Mouse (Mus musculus) stomach, adult 2 months (tissue): ENCODE data around the gene Pax3. TPM values are rescaled to one million over a fixed set of nuclear protein-coding genes. Genes with fewer than 3 reads are reported as not detected.

ENCODE experiments used
- polyA plus RNA-seq: library from polyadenylated mRNA; depleted of rRNA; stranded (reverse); fragments of >200 nt; gene quantifications from 2 replicates; pipeline ENCODE4 v1.2.3, GENCODE M21; 2012; rRNA removed

Pax3 gene
- not detected in 2 replicates for polyA plus RNA-seq

DNA sequence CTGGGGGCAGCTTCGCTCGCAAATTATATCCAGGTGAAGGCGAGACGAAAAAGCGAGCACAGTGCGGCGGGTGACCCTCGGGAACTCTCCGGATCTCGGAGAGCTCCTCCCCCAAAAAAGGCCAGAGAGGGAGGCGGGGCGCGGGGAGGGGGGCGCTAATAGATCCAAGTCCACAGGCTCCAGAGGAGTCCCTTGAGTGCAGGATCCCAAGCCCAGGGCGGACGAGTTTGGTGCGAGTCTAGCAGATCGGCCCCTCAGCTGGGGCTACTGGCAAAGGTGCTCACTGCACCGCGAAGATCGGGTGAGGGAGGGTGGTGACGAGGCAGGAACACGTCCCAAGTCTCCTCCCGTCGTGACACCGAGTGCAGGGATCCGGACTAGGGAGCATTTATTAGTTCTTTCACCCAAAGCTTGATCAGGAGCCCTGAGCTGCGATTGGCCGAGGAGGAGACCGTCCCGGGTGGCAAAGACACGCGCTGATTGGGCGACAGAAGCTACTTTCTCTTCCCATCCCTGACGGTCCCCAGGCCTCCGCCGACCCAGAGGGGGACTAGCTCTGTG is at the start of gene Pax3:
Pax3 (minus strand) TSS at position 384 of the 561 bp plus-strand sequence.

Other genes with a start within 250 kb of the Pax3 start
- gene Sgpp2, start 113.2 kb upstream of the Pax3 start, polyA plus RNA-seq = 16.5 and 16.7 TPM in 2 replicates